ENCODE assay signal across 9 mouse cellular contexts in the genomic region with DNA sequence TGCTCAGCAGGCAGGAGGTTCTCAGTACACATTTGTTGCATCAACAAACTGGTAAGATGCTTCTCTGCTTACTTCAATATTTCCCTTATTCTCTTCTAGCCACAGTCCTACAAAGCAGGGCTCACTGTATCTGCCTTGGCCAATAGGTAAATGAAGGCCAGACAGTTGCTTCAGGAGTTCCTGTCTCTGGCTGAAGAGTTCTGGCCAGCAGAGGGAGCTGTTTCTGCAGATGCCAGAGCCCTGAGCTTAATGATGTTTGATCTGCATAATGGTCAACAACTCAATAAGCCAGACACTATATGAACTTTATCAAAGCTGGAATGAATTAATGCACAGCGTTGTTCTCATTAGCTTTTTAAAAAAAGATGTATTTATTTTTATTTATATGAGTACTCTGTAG. TPM values are rescaled to one million over a fixed set of nuclear protein-coding genes. Genes with fewer than 3 reads are reported as not detected.
DNase-seq lines count a peak whose midpoint lies in the region; ATAC-seq and TF ChIP-seq lines count a peak whose summit lies in the region.
"Had no signal": no experiment of that assay in that cellular context is flagged by ENCODE, and none has a peak within 500 bp of the region (broad histone marks: within the 10 kb centered on the region; RNA-seq: fewer than 3 reads in every experiment).

No protein-coding gene starts in this region.

- ATAC-seq in forebrain, embryonic 14.5 days, result no peak
- no peak for ATAC-seq in forebrain, embryonic 16.5 days

- H3K36me3 ChIP-seq in forebrain, embryonic 14.5 days (ENCODE audit: control insufficient read depth, insufficient read depth, low read length), result 0 out of 2 replicates have a peak, but pooled peaks cover under 1% of the 10 kb centered on the region
- no peaks in the 10 kb centered on the region for H3K36me3 ChIP-seq in forebrain, embryonic 16.5 days (ENCODE audit: control insufficient read depth, insufficient read depth)

- no peak overlapping the region for H3K4me2 ChIP-seq in forebrain, embryonic 14.5 days (ENCODE audit: low read length)
- no peak overlapping the region for H3K4me2 ChIP-seq in forebrain, embryonic 16.5 days (ENCODE audit: low read length)

- no peaks in the 10 kb centered on the region for H3K9me3 ChIP-seq in forebrain, embryonic 14.5 days (replicated peaks; ENCODE audit: control insufficient read depth, low read length)
- H3K9me3 ChIP-seq in forebrain, embryonic 16.5 days (ENCODE audit: control insufficient read depth, low read length), result no peaks in the 10 kb centered on the region

- DNase-seq in forebrain, embryonic 14.5 days (ENCODE audit: low spot score), result peak; percentile 68
- peak; percentile 46 to 64 for DNase-seq in CD8-positive naive resting alpha-beta T cell, adult 2 months (ENCODE audit: low read depth in 2 of 2, low spot score in 2 of 2)
- peak; percentile 66 for DNase-seq in c-Kit-positive CD71-negative TER-119-negative erythroid progenitor cells, embryonic 14.5 days (ENCODE audit: low read depth)
- DNase-seq in gastrocnemius, adult 2 months, result peak; percentile 83
- DNase-seq in layer of hippocampus, adult 9-10 months (ENCODE audit: low spot score), result peak; percentile 55
- DNase-seq in lung, postnatal 4 days, result peak; percentile 70 to 85
- DNase-seq in spleen, adult 18-20 months, result peak; percentile 41 to 79

- peak; percentile 94 for TF ChIP-seq CTCF in gastrocnemius, adult 2 months (IDR thresholded peaks at IDR 0.05)

- peaks cover 7% of the 10 kb centered on the region; the same call in 1 of the 2 replicates for H3K4me1 ChIP-seq in forebrain, embryonic 14.5 days (ENCODE audit: control insufficient read depth, insufficient read depth, low read length)
- peaks cover 8% of the 10 kb centered on the region for H3K4me1 ChIP-seq in forebrain, embryonic 16.5 days (replicated peaks; ENCODE audit: control insufficient read depth, insufficient read depth, low read length)

- WGBS in forebrain, embryonic 14.5 days, result 55% methylated on average over 1 of the region's 1 CpGs
- 55% methylated on average over 1 of the region's 1 CpGs for WGBS in forebrain, embryonic 16.5 days

- H3K27ac ChIP-seq in forebrain, embryonic 14.5 days (ENCODE audit: low read depth, low read length), result no peak overlapping the region
- H3K27ac ChIP-seq in forebrain, embryonic 16.5 days (ENCODE audit: low read length), result no peak overlapping the region
- H3K27ac ChIP-seq in gastrocnemius, adult 2 months, result no peak overlapping the region

- intact Hi-C loops in gastrocnemius, adult 2 months (cut with DNase I), result loop anchor here (5.0 kb wide), 1 partner anchor 1930 kb away; the partner anchor contains the start of gene Ankrd26

- H3K9ac ChIP-seq in forebrain, embryonic 14.5 days (ENCODE audit: low read length), result no peak overlapping the region
- H3K9ac ChIP-seq in forebrain, embryonic 16.5 days (replicated peaks; ENCODE audit: low read depth, low read length), result no peak overlapping the region

- no peak overlapping the region for H3K4me3 ChIP-seq in forebrain, embryonic 14.5 days (ENCODE audit: low read depth, low read length)
- H3K4me3 ChIP-seq in forebrain, embryonic 16.5 days (replicated peaks; ENCODE audit: low read length), result no peak overlapping the region
- H3K4me3 ChIP-seq in gastrocnemius, adult 2 months, result no peak overlapping the region

- no peaks in the 10 kb centered on the region for H3K27me3 ChIP-seq in forebrain, embryonic 14.5 days (replicated peaks; ENCODE audit: control insufficient read depth, insufficient read depth, low read length)
- H3K27me3 ChIP-seq in forebrain, embryonic 16.5 days (replicated peaks; ENCODE audit: control insufficient read depth, insufficient read depth, low read length), result no peaks in the 10 kb centered on the region

RNA-seq across cellular contexts. Expression of gene Zfp422, which starts 3.3 kb away (rescaled TPM):
- polyA plus RNA-seq in forebrain, embryonic 14.5 days (2014; fragmentation: Nextera tagmentation; extraction: Ambion mirVana), result 258 and 271 TPM in 2 replicates
- 202 and 234 TPM in 2 replicates for polyA plus RNA-seq in forebrain, embryonic 16.5 days (2015; fragmentation: Nextera tagmentation; extraction: Ambion mirVana)
- total RNA-seq in gastrocnemius, adult 2 months (2021), result 1 to 10 TPM; 7.7 to 7.9 TPM

RNA-seq across cellular contexts. Expression of gene Depp1, which starts 18.3 kb away (rescaled TPM):
- polyA plus RNA-seq in forebrain, embryonic 14.5 days (2014; fragmentation: Nextera tagmentation; extraction: Ambion mirVana), result 6.6 and 7.1 TPM in 2 replicates
- polyA plus RNA-seq in forebrain, embryonic 16.5 days (2015; fragmentation: Nextera tagmentation; extraction: Ambion mirVana), result 7.0 and 9.9 TPM in 2 replicates
- total RNA-seq in gastrocnemius, adult 2 months (2021), result 10 to 100 TPM in 1 of 2 experiments, 1 to 10 TPM in 1; 6.2 to 24.0 TPM

RNA-seq across cellular contexts. Expression of gene Rassf4, which starts 41.6 kb away (rescaled TPM):
- 12.7 and 13.8 TPM in 2 replicates for polyA plus RNA-seq in forebrain, embryonic 14.5 days (2014; fragmentation: Nextera tagmentation; extraction: Ambion mirVana)
- 7.9 and 8.5 TPM in 2 replicates for polyA plus RNA-seq in forebrain, embryonic 16.5 days (2015; fragmentation: Nextera tagmentation; extraction: Ambion mirVana)
- 1 to 10 TPM; 1.7 to 2.3 TPM for total RNA-seq in gastrocnemius, adult 2 months (2021)

RNA-seq across cellular contexts. Expression of gene Olfr215, which starts 48.1 kb away (rescaled TPM):
- not detected in 2 replicates for polyA plus RNA-seq in forebrain, embryonic 14.5 days (2014; fragmentation: Nextera tagmentation; extraction: Ambion mirVana)
- polyA plus RNA-seq in forebrain, embryonic 16.5 days (2015; fragmentation: Nextera tagmentation; extraction: Ambion mirVana), result not detected in 2 replicates
- not detected for total RNA-seq in gastrocnemius, adult 2 months (2021)
- total RNA-seq: left cerebral cortex, postnatal 10 days had no signal
